Mouse (Mus musculus): ENCODE results near the gene Itga6.

Itga6 gene

GRCm38 (mm10) chr2:71730623-71731612 is 14.5 kb upstream of the Itga6 start:
- no peak for DNase-seq (ENCODE audit: low read depth, low spot score)

GRCm38 (mm10) chr2:71734792-71735392 is 10.5 kb upstream of the Itga6 start:
- no peak for DNase-seq (ENCODE audit: low read depth, low spot score)

- no peak for DNase-seq (ENCODE audit: low read depth, low spot score)
Measured at GRCm38 (mm10) chr2:71735541-71736159, 9.8 kb upstream of the Itga6 start.

- no peak for DNase-seq (ENCODE audit: low read depth, low spot score)
Measured at GRCm38 (mm10) chr2:71736213-71736612, 9.2 kb upstream of the Itga6 start.

- DNase-seq (ENCODE audit: low read depth, low spot score), result no peak
Measured at GRCm38 (mm10) chr2:71739173-71739860, 6.1 kb upstream of the Itga6 start.

GRCm38 (mm10) chr2:71742557-71742956 is 2.9 kb upstream of the Itga6 start:
- DNase-seq (ENCODE audit: low read depth, low spot score), result no peak

- no peak for DNase-seq (ENCODE audit: low read depth, low spot score)
Measured at GRCm38 (mm10) chr2:71743377-71743776, 2.0 kb upstream of the Itga6 start.

- DNase-seq (ENCODE audit: low read depth, low spot score), result no peak
Measured at GRCm38 (mm10) chr2:71744320-71744719, 1.1 kb upstream of the Itga6 start.

- DNase-seq (ENCODE audit: low read depth, low spot score), result no peak
Measured at GRCm38 (mm10) chr2:71744861-71745507, 432 bp upstream of the Itga6 start.

- no peak for DNase-seq (ENCODE audit: low read depth, low spot score)
Measured at GRCm38 (mm10) chr2:71748451-71748850, 3.0 kb downstream of the Itga6 start.

GRCm38 (mm10) chr2:71749367-71750086 is 4.1 kb downstream of the Itga6 start:
- no peak for DNase-seq (ENCODE audit: low read depth, low spot score)

GRCm38 (mm10) chr2:71750087-71750453 is 4.7 kb downstream of the Itga6 start:
- DNase-seq (ENCODE audit: low read depth, low spot score), result no peak

- DNase-seq (ENCODE audit: low read depth, low spot score), result no peak
Measured at GRCm38 (mm10) chr2:71751336-71751735, 5.9 kb downstream of the Itga6 start.

- DNase-seq (ENCODE audit: low read depth, low spot score), result no peak
Measured at GRCm38 (mm10) chr2:71751863-71752262, 6.4 kb downstream of the Itga6 start.

GRCm38 (mm10) chr2:71752383-71752782 is 7.0 kb downstream of the Itga6 start:
- no peak for DNase-seq (ENCODE audit: low read depth, low spot score)

GRCm38 (mm10) chr2:71753161-71753560 is 7.7 kb downstream of the Itga6 start:
- no peak for DNase-seq (ENCODE audit: low read depth, low spot score)

GRCm38 (mm10) chr2:71755748-71756147 is 10.3 kb downstream of the Itga6 start:
- DNase-seq (ENCODE audit: low read depth, low spot score), result no peak

GRCm38 (mm10) chr2:71757098-71757497 is 11.7 kb downstream of the Itga6 start:
- DNase-seq (ENCODE audit: low read depth, low spot score), result no peak

- no peak for DNase-seq (ENCODE audit: low read depth, low spot score)
Measured at GRCm38 (mm10) chr2:71758591-71759531, 13.4 kb downstream of the Itga6 start.

- no peak for DNase-seq (ENCODE audit: low read depth, low spot score)
Measured at GRCm38 (mm10) chr2:71760091-71760490, 14.7 kb downstream of the Itga6 start.
